Mouse (Mus musculus) forebrain, embryonic 13.5 days (tissue): Measurements from ENCODE around the gene Sod2. TPM values are rescaled to one million over a fixed set of nuclear protein-coding genes. Genes with fewer than 3 reads are reported as not detected.
A peak's percentile ranks its signal among the peaks of the same experiment; 100 is the strongest.
"Not testable (repeated sequence)": the region's sequence is repeated elsewhere in the genome, so short reads cannot be mapped to it uniquely, and the experiment has no call there.

ENCODE experiments used
- ATAC-seq: fragments of 200-750 bp; cut with Nextera tagmentation; 2 replicates; pipeline ENCODE4 v1.8.0; 2017
- H3K27ac ChIP-seq: fragments of 300-500 bp; sonication (generic); 2 replicates; pipeline ENCODE4 v1.5.1; 2015; ENCODE audit warnings: inconsistent platforms, mild to moderate bottlenecking, moderate library complexity
- H3K27me3 ChIP-seq: fragments of 300-500 bp; sonication (generic); 2 replicates; pipeline ENCODE4 v1.6.1; 2015; ENCODE audit warnings: mild to moderate bottlenecking, inconsistent platforms
- H3K36me3 ChIP-seq: fragments of 300-500 bp; sonication (generic); 2 replicates; pipeline ENCODE4 v1.6.1; 2015; ENCODE audit warnings: mild to moderate bottlenecking, inconsistent platforms; ENCODE audit not compliant: poor library complexity, severe bottlenecking
- H3K4me1 ChIP-seq: fragments of 300-500 bp; sonication (generic); 2 replicates; pipeline ENCODE4 v1.6.1; 2015; ENCODE audit warnings: inconsistent platforms
- H3K4me2 ChIP-seq: fragments of 300-500 bp; sonication (generic); 2 replicates; pipeline ENCODE4 v1.6.1; 2015; ENCODE audit warnings: inconsistent platforms, mild to moderate bottlenecking, moderate library complexity
- H3K4me3 ChIP-seq: fragments of 300-500 bp; sonication (generic); 2 replicates; pipeline ENCODE4 v1.5.1; 2015; ENCODE audit warnings: mild to moderate bottlenecking, inconsistent platforms
- H3K9ac ChIP-seq: fragments of 300-500 bp; sonication (generic); 2 replicates; pipeline ENCODE4 v1.6.1; 2015; ENCODE audit warnings: mild to moderate bottlenecking, inconsistent platforms
- H3K9me3 ChIP-seq: fragments of 300-500 bp; sonication (generic); replicated peaks from 2 replicates; pipeline ENCODE4 v1.6.1; 2016; ENCODE audit warnings: inconsistent platforms
- WGBS: fragments of 180-500 bp; shearing (Covaris S2); methylation state at CpG from one replicate; pipeline ENCODE4 v1.1.7; 2015; 5-methylcytosine and 5-hydroxymethylcytosine counted together
- polyA plus RNA-seq: library from polyadenylated mRNA; unstranded; fragments of >200 nt; fragmentation: Nextera tagmentation; extraction: Ambion mirVana; gene quantifications from 2 replicates; pipeline ENCODE4 v1.2.1, GENCODE M21; 2015

The Sod2 gene
- polyA plus RNA-seq, 1 experiment from 2014 or later = 118 TPM

DNA sequence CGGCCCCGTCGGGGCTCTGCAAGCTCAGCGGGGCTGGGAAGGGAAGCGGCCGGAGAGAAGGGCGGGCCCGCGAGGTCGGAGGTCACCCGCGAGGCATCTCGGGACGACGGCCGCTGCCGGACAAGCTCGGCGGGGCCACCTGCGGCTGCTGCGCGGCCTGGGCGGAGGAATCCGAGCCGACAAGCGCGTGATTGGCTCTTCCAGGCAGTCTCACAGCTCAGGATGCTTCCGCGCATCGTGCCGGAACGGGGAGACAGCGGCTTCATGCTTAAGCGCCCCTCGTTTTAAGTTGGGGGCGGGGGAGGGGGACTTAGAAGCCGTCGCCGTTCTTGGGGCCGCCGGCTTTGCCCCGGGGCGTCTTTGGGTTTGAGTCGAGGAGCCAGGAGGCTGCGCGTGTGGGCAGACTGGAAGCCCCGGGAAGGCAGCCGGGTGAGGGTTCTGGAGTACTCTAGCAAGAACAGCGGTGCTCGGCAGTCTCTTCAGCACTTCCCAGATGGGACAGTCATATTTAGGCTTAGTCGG lies 14.1 kb upstream of the Sod2 start:
- Histone ChIP-seq H3K27ac (peak overlapping the region; percentile 99), H3K9me3 (no peaks in the 10 kb centered on the region), H3K27me3 (no peaks in the 10 kb centered on the region), H3K9ac (peak overlapping the region; percentile 100), H3K4me3 (peak overlapping the region; percentile 97), H3K36me3 (peaks cover 6% of the 10 kb centered on the region), H3K4me2 (peak overlapping the region; percentile 91), H3K4me1 (peaks cover 26% of the 10 kb centered on the region)
- ATAC-seq = peak; percentile 88
- WGBS = under 1% methylated on average over 44 of the region's 51 CpGs

- 76% methylated on average over 1 of the region's 1 CpGs for WGBS
Measured at GRCm38 (mm10) chr17:12994069-12994468, 12.6 kb upstream of the Sod2 start, which contains the start of gene Wtap. Gene Wtap, minus strand, starts transcription at chr17:12994169.

DNA sequence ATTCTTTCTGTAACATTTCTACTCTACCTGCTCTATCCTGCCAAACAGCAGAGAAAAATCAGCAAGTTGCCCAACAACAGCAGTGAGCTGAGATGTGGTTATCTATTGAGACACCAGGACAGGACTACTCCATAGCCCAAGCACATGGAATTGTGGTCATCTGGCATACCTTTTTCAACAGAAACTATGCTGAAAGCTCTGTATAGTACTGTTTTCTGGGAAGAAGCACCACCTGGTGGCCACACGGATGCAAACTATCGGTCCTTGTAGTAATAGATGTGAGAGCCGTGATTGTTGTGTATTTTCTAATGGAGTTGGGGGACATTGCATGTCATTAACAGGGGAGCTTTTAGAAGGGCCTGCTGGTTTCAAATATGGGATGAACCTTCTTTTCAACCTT lies 10.3 kb upstream of the Sod2 start:
- H3K4me3 ChIP-seq = no peak overlapping the region
- H3K27me3 ChIP-seq = no peaks in the 10 kb centered on the region
- no peaks in the 10 kb centered on the region for H3K9me3 ChIP-seq
- no peak overlapping the region for H3K4me2 ChIP-seq
- 20% methylated on average over 3 of the region's 3 CpGs for WGBS
- H3K27ac ChIP-seq = no peak overlapping the region
- ATAC-seq = no peak
- H3K9ac ChIP-seq = no peak overlapping the region
- H3K4me1 ChIP-seq = peaks cover 7% of the 10 kb centered on the region; the same call in 1 of the 2 replicates
- no peaks in the 10 kb centered on the region for H3K36me3 ChIP-seq

More at GRCm38 (mm10) chr17:12994069-12994468, 12.6 kb upstream of the Sod2 start, which contains the start of gene Wtap:
- Histone ChIP-seq H3K4me1 (peaks cover 22% of the 10 kb centered on the region), H3K27me3 (no peaks in the 10 kb centered on the region), H3K27ac (peak within 1 kb of the TSS; percentile 99), H3K36me3 (no peaks in the 10 kb centered on the region), H3K4me3 (peak within 1 kb of the TSS; percentile 97), H3K9ac (peak within 1 kb of the TSS; percentile 100), H3K9me3 (no peaks in the 10 kb centered on the region), H3K4me2 (peak within 1 kb of the TSS; percentile 91)
- no peak for ATAC-seq

- H3K27me3 ChIP-seq = no peaks in the 10 kb centered on the region
- 91% methylated on average over 5 of the region's 5 CpGs for WGBS
- no peak overlapping the region for H3K4me2 ChIP-seq
- H3K9me3 ChIP-seq = no peaks in the 10 kb centered on the region
- no peak for ATAC-seq
- no peak overlapping the region for H3K27ac ChIP-seq
- H3K9ac ChIP-seq = no peak overlapping the region
- H3K4me3 ChIP-seq = no peak overlapping the region
- H3K4me1 ChIP-seq = peaks cover 6% of the 10 kb centered on the region; the same call in 1 of the 2 replicates
- H3K36me3 ChIP-seq = no peaks in the 10 kb centered on the region
Measured at GRCm38 (mm10) chr17:12997890-12998289, 8.8 kb upstream of the Sod2 start.

- Histone ChIP-seq H3K4me2 (no peak overlapping the region), H3K36me3 (no peaks in the 10 kb centered on the region), H3K27ac (no peak overlapping the region), H3K9me3 (no peaks in the 10 kb centered on the region), H3K4me3 (no peak overlapping the region), H3K27me3 (no peaks in the 10 kb centered on the region), H3K4me1 (no peaks in the 10 kb centered on the region), H3K9ac (no peak overlapping the region)
- 68% methylated on average over 6 of the region's 6 CpGs for WGBS
- no peak for ATAC-seq
Measured at GRCm38 (mm10) chr17:12999069-12999468, 7.6 kb upstream of the Sod2 start.

DNA sequence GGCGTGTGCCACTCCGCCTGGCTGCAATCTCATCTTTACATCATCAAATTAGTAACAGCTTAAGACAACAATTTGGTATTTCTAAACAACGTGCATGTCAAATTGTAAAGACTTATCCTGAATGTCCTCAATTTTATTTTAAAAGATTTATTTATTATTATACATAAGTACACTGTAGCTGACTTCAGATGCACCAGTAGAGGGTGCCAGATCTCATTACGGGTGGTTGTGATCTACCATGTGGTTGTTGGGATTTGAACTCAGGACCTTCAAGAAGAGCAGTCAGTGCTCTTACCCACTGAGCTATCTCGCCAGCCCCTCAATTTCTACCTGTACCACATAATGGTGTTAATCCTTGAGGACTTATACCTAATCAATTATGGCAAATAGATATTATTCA lies 4.4 kb upstream of the Sod2 start:
- not testable (repeated sequence) for H3K27ac ChIP-seq, ATAC-seq, H3K4me1 ChIP-seq, H3K4me3 ChIP-seq, H3K9me3 ChIP-seq, H3K9ac ChIP-seq, H3K36me3 ChIP-seq, H3K4me2 ChIP-seq, H3K27me3 ChIP-seq
- 92% methylated on average over 5 of the region's 5 CpGs for WGBS

GRCm38 (mm10) chr17:13004436-13004835 lies 2.2 kb upstream of the Sod2 start:
- H3K9ac ChIP-seq, ATAC-seq, H3K27ac ChIP-seq, H3K9me3 ChIP-seq, H3K4me2 ChIP-seq, H3K27me3 ChIP-seq, H3K36me3 ChIP-seq, H3K4me3 ChIP-seq: not testable (repeated sequence)
- 81% methylated on average over 2 of the region's 2 CpGs for WGBS
- H3K4me1 ChIP-seq = peaks cover 13% of the 10 kb centered on the region

DNA sequence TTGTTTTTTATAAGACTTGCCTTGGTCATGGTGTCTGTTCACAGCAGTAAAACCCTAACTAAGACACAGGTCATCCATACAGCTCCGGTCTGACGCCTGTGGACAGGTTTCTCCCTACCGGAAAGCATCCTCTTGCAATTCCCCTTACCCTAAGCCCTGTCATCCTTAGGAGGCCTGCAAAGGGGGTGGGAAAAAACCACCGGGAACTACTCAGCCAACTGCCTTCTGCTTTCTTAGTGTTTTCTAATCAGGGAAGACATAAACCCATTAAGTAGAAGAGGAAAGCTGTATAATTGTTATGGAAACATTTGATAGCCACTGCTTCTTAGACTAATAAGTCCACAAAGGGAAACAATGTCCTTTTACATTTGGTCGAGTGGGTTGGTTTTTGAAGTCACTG lies 338 bp downstream of the Sod2 start:
- no peak overlapping the region for H3K27ac ChIP-seq
- peak overlapping the region; percentile 90; the same call in 1 of the 2 replicates for H3K4me3 ChIP-seq
- WGBS = 45% methylated on average over 5 of the region's 5 CpGs
- H3K9ac ChIP-seq = peak overlapping the region; percentile 86
- no peaks in the 10 kb centered on the region for H3K27me3 ChIP-seq
- H3K36me3 ChIP-seq = peaks cover 13% of the 10 kb centered on the region
- ATAC-seq = no peak
- H3K9me3 ChIP-seq = no peaks in the 10 kb centered on the region
- H3K4me1 ChIP-seq = peaks cover 13% of the 10 kb centered on the region
- H3K4me2 ChIP-seq = peak overlapping the region; percentile 76

GRCm38 (mm10) chr17:13007730-13008425 lies 1.2 kb downstream of the Sod2 start:
- Histone ChIP-seq H3K9ac (peak overlapping the region; percentile 86), H3K4me3 (peak overlapping the region; percentile 90), H3K9me3 (no peaks in the 10 kb centered on the region), H3K4me1 (peaks cover 13% of the 10 kb centered on the region), H3K36me3 (peaks cover 20% of the 10 kb centered on the region), H3K27ac (peak overlapping the region; percentile 75), H3K27me3 (no peaks in the 10 kb centered on the region), H3K4me2 (peak overlapping the region; percentile 76)
- ATAC-seq = peak; percentile 98
- under 1% methylated on average over 71 of the region's 76 CpGs for WGBS

- peaks cover 13% of the 10 kb centered on the region for H3K4me1 ChIP-seq
- H3K36me3 ChIP-seq = peaks cover 27% of the 10 kb centered on the region
- H3K4me3 ChIP-seq = peak overlapping the region; percentile 90
- no peak for ATAC-seq
- H3K9ac ChIP-seq = peak overlapping the region; percentile 86
- 0 out of 2 replicates have a peak overlapping the region, but pooled peaks have one; percentile 75 for H3K27ac ChIP-seq
- WGBS = under 1% methylated on average over 10 of the region's 10 CpGs
- H3K4me2 ChIP-seq = peak overlapping the region; percentile 76
- no peaks in the 10 kb centered on the region for H3K27me3 ChIP-seq
- H3K9me3 ChIP-seq = no peaks in the 10 kb centered on the region
Measured at GRCm38 (mm10) chr17:13008528-13008927, 1.9 kb downstream of the Sod2 start.

DNA sequence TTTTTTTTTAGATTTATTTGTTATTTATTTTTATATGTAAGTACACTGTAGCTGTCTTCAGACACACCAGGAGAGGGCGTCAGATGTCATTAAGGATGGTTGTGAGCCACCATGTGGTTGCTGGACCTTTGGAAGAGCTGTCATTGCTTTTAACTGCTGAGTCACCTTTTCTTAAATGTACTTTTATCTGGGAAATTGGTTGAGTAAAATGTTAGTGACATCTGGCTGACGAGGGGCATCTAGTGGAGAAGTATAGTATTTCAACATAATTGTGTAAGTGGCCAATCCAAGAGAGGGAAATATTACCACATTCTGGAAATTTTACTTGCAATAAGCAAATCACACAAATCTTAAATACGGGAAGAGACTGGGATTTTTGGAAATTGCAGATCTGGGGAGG lies 3.2 kb downstream of the Sod2 start:
- no peak for ATAC-seq
- Histone ChIP-seq H3K9ac (no peak overlapping the region), H3K27me3 (no peaks in the 10 kb centered on the region), H3K27ac (no peak overlapping the region), H3K9me3 (no peaks in the 10 kb centered on the region), H3K4me2 (no peak overlapping the region), H3K36me3 (peaks cover 40% of the 10 kb centered on the region), H3K4me1 (peaks cover 13% of the 10 kb centered on the region), H3K4me3 (no peak overlapping the region)
- WGBS = 39% methylated on average over 3 of the region's 3 CpGs

DNA sequence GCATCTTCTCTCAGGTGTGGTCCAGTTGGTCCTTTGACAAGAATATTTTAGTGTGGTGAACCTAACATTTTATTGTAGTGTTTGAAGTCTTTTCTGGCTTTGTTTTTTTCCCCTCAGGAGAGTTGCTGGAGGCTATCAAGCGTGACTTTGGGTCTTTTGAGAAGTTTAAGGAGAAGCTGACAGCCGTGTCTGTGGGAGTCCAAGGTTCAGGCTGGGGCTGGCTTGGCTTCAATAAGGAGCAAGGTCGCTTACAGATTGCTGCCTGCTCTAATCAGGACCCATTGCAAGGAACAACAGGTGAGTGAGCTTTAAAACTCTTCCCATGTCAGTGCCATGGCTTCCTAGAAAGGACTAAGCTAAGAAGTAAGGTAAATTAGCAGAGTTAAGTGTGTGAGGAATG lies 6.7 kb downstream of the Sod2 start:
- no peak for ATAC-seq
- Histone ChIP-seq H3K27me3 (no peaks in the 10 kb centered on the region), H3K4me2 (no peak overlapping the region), H3K27ac (no peak overlapping the region), H3K9me3 (no peaks in the 10 kb centered on the region), H3K36me3 (peaks cover 54% of the 10 kb centered on the region), H3K4me1 (peaks cover 9% of the 10 kb centered on the region), H3K4me3 (no peak overlapping the region), H3K9ac (no peak overlapping the region)
- WGBS = 71% methylated on average over 3 of the region's 3 CpGs
